Mouse (Mus musculus) E14TG2a.4 (cell line): ENCODE results near the gene Axin2.

Source experiments
- H3K27me3 ChIP-seq: 2 replicates; pipeline ENCODE4 v1.6.1; 2014; ENCODE audit warnings: low read length, control low read depth; ENCODE audit not compliant: insufficient read depth
- H3K36me3 ChIP-seq: 2 replicates; pipeline ENCODE4 v1.6.1; 2014; ENCODE audit warnings: low read length, control low read depth; ENCODE audit not compliant: insufficient read depth
- H3K4me1 ChIP-seq: replicated peaks from 2 replicates; pipeline ENCODE4 v1.6.1; 2014; ENCODE audit warnings: low read depth, low read length, control low read depth
- H3K4me3 ChIP-seq: replicated peaks from 2 replicates; pipeline ENCODE4 v1.5.1; 2014; ENCODE audit warnings: mild to moderate bottlenecking, low read length
- H3K9me3 ChIP-seq: 2 replicates; pipeline ENCODE4 v1.6.1; 2014; ENCODE audit warnings: low read length, control low read depth
- CTCF ChIP-seq: conservative IDR thresholded peaks from 2 replicates; pipeline ENCODE4 v1.5.1; 2014; ENCODE audit warnings: low read length
- NANOG ChIP-seq: IDR thresholded peaks from 2 replicates; pipeline ENCODE4 v1.6.1; 2014; ENCODE audit warnings: borderline replicate concordance, low read length, mixed read lengths
- POU5F1 ChIP-seq: IDR thresholded peaks from 2 replicates; pipeline ENCODE4 v1.6.1; 2014; ENCODE audit warnings: low read length, borderline replicate concordance

The Axin2 gene

GRCm38 (mm10) chr11:108995196-108995989, 75.2 kb downstream of the Axin2 start:
- TF ChIP-seq CTCF (no peak), NANOG (no peak), POU5F1 (no peak)
- Histone ChIP-seq H3K4me3 (no peak overlapping the region), H3K36me3 (no peaks in the 10 kb centered on the region), H3K4me1 (no peaks in the 10 kb centered on the region), H3K27me3 (no peaks in the 10 kb centered on the region), H3K9me3 (peaks cover 44% of the 10 kb centered on the region)

- no peaks in the 10 kb centered on the region for H3K27me3 ChIP-seq
- H3K9me3 ChIP-seq: peaks cover 49% of the 10 kb centered on the region
- H3K4me1 ChIP-seq: no peaks in the 10 kb centered on the region
- H3K4me3 ChIP-seq: no peak overlapping the region
- TF ChIP-seq CTCF (no peak), NANOG (no peak), POU5F1 (no peak)
- H3K36me3 ChIP-seq: no peaks in the 10 kb centered on the region
Observed at GRCm38 (mm10) chr11:108995990-108996533, 75.9 kb downstream of the Axin2 start.

GRCm38 (mm10) chr11:108997816-108998215, 77.7 kb downstream of the Axin2 start:
- no peak overlapping the region for H3K4me3 ChIP-seq
- no peaks in the 10 kb centered on the region for H3K4me1 ChIP-seq
- H3K27me3 ChIP-seq: no peaks in the 10 kb centered on the region
- H3K9me3 ChIP-seq: peaks cover 42% of the 10 kb centered on the region
- no peaks in the 10 kb centered on the region for H3K36me3 ChIP-seq
- TF ChIP-seq POU5F1 (no peak), CTCF (no peak)
